Mouse (Mus musculus) hindbrain, embryonic 16.5 days (tissue): Measurements from ENCODE around the gene Gm44502. TPM values are rescaled to one million over a fixed set of nuclear protein-coding genes. Genes with fewer than 3 reads are reported as not detected.

Experiments used
- polyA plus RNA-seq: library from polyadenylated mRNA; unstranded; fragments of >200 nt; fragmentation: Nextera tagmentation; extraction: Ambion mirVana; gene quantifications from 2 replicates; pipeline ENCODE4 v1.2.1, GENCODE M21; 2015

Gm44502 gene
- polyA plus RNA-seq, 1 experiment from 2014 or later = 0.11 TPM

Other genes starting within 250 kb of the Gm44502 start
- gene Plxnb2, start 248.9 kb downstream of the Gm44502 start, polyA plus RNA-seq = 85.2 and 106 TPM in 2 replicates
- 86.6 and 93.2 TPM in 2 replicates for gene Dennd6b, start 233.2 kb downstream of the Gm44502 start, polyA plus RNA-seq
- 59.4 and 71.5 TPM in 2 replicates for gene Ppp6r2, start 218.1 kb downstream of the Gm44502 start, polyA plus RNA-seq
- 93.2 and 102 TPM in 2 replicates for gene Sbf1, start 114.4 kb downstream of the Gm44502 start, polyA plus RNA-seq
- gene Adm2, start 107.0 kb downstream of the Gm44502 start, polyA plus RNA-seq = not detected in 2 replicates
- not detected in 2 replicates for gene Miox, start 95.3 kb downstream of the Gm44502 start, polyA plus RNA-seq
- gene Lmf2, start 74.0 kb downstream of the Gm44502 start, polyA plus RNA-seq = 33.0 and 38.5 TPM in 2 replicates
- gene Ncaph2, start 74.0 kb downstream of the Gm44502 start, polyA plus RNA-seq = 115 and 122 TPM in 2 replicates
- gene Sco2, start 55.9 kb downstream of the Gm44502 start, polyA plus RNA-seq = 16.7 and 20.2 TPM in 2 replicates
- 2.6 TPM in 2 replicates for gene Tymp, start 52.7 kb downstream of the Gm44502 start, polyA plus RNA-seq
- 4.8 and 5.4 TPM in 2 replicates for gene Odf3b, start 50.4 kb downstream of the Gm44502 start, polyA plus RNA-seq
- gene Klhdc7b, start 44.8 kb downstream of the Gm44502 start, polyA plus RNA-seq = 0.08 TPM in 1 of 2 replicates, not detected in the other
- not detected in 2 replicates for gene Syce3, start 19.2 kb downstream of the Gm44502 start, polyA plus RNA-seq
- gene Cpt1b, start 3.8 kb downstream of the Gm44502 start, polyA plus RNA-seq = 0.60 and 1.4 TPM in 2 replicates
- 5.3 and 5.9 TPM in 2 replicates for gene C730034F03Rik, start 107 bp downstream of the Gm44502 start, polyA plus RNA-seq
- gene Chkb, start 212 bp upstream of the Gm44502 start, polyA plus RNA-seq = 82.1 and 85.6 TPM in 2 replicates
- 84.5 and 88.1 TPM in 2 replicates for gene Mapk8ip2, start 24.2 kb upstream of the Gm44502 start, polyA plus RNA-seq
- 35.4 and 37.3 TPM in 2 replicates for gene Arsa, start 47.7 kb upstream of the Gm44502 start, polyA plus RNA-seq
- gene Shank3, start 69.9 kb upstream of the Gm44502 start, polyA plus RNA-seq = 7.7 and 8.4 TPM in 2 replicates
- 0.75 and 0.93 TPM in 2 replicates for gene Acr, start 138.6 kb upstream of the Gm44502 start, polyA plus RNA-seq
- gene Rabl2, start 162.2 kb upstream of the Gm44502 start, polyA plus RNA-seq = 81.8 and 91.8 TPM in 2 replicates